Mouse (Mus musculus) erythroblast, embryonic 14.5 days (primary cell): ENCODE measurements around the gene Hsf2.

Experiments
- GATA1 ChIP-seq: IDR thresholded peaks from 2 replicates; pipeline ENCODE4 v1.6.1; 2012; ENCODE audit warnings: low read length, inconsistent platforms, mixed read lengths
- TAL1 ChIP-seq: IDR thresholded peaks from 3 replicates; pipeline ENCODE4 v1.6.1; 2012; ENCODE audit warnings: low read length, inconsistent platforms, mixed read lengths

DNA sequence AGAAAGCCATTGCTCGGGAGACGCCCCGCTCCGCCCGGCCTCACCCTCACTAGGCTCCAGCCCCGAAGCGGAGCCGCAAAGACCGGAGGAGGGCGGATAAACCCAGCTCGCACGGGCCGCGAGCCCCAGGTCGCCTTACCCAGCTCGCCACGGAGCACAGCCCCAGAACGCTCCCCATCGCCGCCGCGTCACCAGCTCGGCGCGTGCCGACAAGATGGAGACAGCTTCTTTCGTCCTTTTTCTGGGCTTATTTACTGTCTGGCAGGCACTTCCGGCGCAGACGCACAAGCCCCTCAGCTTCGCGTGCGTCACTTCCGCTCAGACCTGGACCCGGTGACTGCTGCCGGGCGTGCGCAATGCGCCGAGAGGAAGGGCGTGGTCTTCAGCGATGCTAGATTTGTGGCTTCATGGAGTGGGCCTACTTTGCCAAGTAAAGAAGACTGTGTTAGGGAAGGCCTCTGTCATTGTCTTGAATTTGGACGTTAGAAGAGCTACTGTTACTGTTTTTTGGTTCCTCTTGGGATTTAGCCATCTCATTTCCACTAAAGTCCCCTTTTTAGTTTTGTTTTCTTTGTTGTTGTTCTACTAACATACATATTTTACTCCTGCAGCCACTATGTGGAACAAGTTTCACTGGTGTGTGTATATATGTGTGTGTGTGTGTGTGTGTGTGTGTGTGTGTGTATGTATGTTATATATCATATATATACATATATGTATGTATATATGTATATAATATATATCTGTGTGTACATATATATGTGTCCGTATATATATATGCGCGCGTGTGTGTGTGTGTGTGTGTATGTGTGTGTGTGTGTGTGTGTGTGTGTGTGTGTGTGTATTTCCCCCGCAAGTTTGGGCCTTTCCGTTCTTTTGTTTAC is 46.3 kb downstream of the Hsf2 start, which contains the start of gene Serinc1:
- TF ChIP-seq TAL1 = no peak
- TF ChIP-seq GATA1 = no peak
